Mouse (Mus musculus): Measurements from ENCODE around the gene Isoc2b. TPM values are rescaled to one million over a fixed set of nuclear protein-coding genes. Genes with fewer than 3 reads are reported as not detected.
"Not testable (repeated sequence)": the region's sequence is repeated elsewhere in the genome, so short reads cannot be mapped to it uniquely, and the experiment has no call there.

The Isoc2b gene
- total RNA-seq, 2 experiments from 2014 or later = 2.4 TPM

DNA sequence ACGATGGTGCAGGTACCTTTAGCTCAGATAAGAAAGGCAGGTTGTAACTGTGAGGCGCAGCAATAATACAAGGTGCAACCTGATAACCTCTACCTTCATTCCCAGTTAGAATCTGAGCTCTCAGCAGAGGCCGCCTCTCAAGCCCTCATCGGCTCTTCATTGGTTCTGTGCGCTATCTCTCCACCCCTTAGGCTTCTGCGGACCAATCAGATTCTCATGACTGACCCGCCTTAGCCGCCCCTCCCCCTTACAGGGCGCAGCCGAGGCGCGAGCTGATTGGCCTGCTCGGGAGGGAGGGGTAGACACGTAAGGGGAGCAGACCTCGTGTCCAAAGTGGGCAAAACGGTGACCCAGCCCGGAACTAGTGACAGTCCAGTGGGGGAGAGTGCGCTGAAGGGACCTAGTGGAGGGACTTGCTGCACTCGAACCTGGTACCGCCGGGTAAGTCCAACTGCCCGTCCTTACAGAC is 6.7 kb upstream of the Isoc2b start, which contains the start of gene Isoc2a:
Gene Isoc2a, plus strand, starts transcription at position 401 of the 469 bp plus-strand sequence.
- intact Hi-C loops (cut with DNase I; ENCODE audit: low total_unique reads) = no loop called here

DNA sequence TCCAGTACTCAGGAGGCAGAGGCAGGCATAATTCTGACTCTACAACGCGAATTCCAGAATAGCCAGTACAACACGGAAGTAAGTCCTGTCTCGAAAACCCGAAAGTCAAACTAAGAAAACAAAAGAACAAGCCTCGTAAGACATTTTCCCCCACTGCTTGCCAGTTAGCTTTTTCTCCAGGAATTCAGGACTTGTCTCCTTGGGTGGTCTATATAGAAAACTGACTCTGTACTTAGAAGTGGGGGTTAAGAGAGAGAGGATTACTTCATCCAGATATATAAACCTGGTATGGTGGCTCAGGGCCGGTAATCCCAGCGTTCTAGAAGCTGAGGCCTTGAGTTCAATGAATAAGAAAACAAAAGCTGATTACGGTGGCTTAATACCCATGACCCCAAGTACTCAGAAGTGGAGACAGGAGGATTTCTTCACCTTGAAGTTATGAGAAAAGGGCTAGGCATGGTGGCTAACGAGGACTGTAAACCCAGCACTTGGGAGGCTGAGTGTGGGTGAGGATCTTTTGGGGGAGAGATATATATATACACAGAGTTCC is 3.4 kb downstream of the Isoc2b start:
- no peak for DNase-seq
- intact Hi-C loops (cut with DNase I; ENCODE audit: low total_unique reads) = no loop called here

More for the DNA sequence above, 6.7 kb upstream of the Isoc2b start, which contains the start of gene Isoc2a:
- DNase-seq = peak; percentile 89

DNA sequence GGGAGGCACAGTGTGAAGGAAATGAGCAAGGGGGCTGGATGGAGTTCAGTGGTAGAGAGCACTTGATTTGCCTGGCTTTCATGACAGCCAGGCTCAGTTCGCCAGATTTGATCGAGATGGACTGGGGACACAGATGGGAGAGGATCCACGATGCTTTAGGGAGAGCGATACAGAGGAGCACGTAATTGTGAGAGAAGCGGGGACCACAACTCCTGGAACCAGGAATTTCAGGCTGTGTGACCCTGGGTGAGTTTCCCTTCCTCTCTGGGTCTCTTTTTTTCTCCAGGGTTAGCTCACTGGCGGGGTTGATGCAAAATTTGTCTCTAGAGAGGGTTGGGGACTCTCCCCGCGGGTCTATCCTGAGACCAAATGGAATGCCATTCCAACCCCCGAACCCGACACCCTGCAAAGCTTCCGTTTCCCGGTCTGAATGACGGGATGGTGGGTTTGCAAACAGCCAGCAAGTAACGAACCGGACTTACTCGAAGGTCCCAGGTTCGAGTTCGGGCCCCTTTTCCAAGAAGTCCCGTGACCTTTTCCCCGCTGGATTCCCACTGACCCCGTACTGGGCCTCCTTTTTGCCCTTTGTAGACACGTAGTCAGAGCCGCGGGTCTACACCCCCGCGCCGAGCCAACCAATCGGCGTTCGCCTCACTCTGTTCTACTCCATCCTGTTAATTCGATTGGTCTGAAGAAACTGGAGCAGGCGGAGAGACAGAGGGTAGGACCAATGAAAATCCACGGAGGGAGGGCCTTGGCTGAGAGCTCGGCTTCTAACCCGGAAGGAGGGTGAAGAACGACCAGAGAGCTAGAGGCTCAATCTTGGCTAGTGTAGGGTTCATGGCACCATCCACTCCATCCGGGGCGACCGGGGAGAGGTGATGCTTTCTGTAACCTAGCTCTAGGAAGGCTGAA is 4.2 kb downstream of the Isoc2b start:
- intact Hi-C loops (cut with DNase I; ENCODE audit: low total_unique reads) = no loop called here
- peak; percentile 94 for DNase-seq

DNA sequence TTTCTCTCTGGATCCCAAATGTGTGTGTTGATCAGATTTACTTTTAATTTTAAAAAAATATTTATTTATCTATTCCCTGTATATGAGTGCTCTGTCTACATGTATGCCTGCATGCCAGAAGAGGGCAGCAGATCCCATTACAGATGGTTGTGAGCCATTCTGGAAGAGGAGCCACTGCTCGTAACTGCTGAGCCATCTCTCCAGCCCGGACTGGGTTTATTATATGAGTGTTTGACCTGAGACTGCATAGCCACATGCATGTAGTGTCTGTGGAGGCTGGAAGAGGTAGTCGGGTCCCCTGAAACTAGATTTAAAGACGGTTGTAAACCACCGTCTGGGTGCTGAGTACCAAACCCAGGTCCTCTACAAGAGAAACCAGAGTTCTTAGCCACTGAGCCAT is 5.0 kb downstream of the Isoc2b start:
- intact Hi-C loops (cut with DNase I; ENCODE audit: low total_unique reads) = no loop called here
- DNase-seq = peak; percentile 32

DNA sequence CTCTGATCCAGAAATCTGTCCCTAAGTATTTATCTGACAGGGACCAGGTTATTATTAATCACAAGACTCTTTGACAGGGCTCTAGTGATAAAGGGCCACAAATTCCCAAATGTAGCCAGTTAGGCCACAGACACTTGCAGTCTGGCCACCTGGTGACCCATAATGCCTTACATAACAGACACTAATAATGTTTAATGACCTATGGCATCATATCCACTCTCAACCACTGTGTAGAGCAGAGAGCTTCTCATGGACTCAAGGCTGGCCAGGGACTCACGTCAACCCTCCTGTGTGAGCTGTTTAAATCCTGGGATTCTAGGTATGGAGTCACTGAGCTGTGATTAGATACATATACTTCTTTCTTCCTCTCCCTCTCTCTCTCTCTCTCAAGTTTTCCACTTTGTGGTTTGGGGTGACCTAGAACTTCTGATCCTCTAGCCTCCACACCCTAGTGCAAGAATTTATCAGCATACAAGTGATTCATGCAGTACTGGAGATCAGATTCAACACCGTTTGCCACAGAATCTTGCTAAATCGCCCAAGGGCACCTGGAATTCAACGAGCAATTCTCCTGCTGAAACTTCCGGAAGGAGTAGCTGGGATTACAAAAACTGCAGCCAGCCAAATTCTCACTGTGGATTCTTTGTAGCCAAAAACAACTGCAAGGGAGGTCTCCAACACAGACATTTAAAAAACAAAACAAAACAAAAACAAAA is 5.8 kb downstream of the Isoc2b start:
- DNase-seq = no peak
- intact Hi-C loops (cut with DNase I; ENCODE audit: low total_unique reads) = no loop called here

DNA sequence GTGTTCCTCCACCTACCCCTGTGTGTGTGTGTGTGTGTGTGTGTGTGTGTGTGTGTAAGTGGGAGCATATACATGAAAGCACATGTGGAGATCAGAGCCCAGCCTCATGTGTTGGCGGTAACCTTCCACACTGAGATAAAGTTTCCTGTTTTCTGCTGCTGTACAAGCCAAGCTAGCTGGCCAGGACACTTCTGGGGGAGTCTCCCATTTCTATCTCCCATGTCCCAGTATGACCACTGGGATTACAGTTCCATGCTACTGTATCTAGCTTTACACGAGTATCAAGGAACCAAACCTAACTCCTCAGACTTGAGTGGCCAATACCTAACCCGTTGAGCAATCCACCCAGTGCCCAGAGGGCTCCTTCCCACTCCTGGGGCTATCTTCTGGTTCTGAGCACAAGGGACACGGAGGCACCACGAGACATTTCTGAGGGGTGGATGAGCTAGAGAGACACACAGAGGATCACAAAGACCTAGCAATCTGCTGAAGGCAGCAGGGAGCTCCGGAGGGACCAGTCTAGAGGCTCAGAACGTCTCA is 6.4 kb downstream of the Isoc2b start:
- intact Hi-C loops (cut with DNase I; ENCODE audit: low total_unique reads) = no loop called here
- DNase-seq = no peak

DNA sequence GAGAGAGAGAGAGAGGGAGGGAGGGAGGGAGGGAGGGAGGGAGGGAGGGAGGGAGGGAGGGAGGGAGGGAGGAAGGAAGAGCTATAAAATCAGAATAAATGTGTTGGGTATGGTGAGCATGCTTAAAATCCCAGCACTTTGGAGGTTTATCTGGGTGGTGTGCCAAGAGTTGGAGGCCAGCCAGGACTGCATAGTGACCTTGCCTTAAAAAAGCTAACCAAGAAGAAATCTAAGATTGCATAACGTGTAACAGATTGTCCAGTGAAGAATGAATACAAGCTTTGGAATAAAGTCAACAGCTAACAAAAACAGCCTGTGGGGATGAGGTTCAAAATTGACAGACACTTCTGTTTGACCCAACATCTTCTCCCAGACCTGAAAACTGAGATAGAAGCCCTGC is 7.0 kb downstream of the Isoc2b start:
- peak; percentile 65 for DNase-seq
- intact Hi-C loops (cut with DNase I; ENCODE audit: low total_unique reads) = no loop called here

DNA sequence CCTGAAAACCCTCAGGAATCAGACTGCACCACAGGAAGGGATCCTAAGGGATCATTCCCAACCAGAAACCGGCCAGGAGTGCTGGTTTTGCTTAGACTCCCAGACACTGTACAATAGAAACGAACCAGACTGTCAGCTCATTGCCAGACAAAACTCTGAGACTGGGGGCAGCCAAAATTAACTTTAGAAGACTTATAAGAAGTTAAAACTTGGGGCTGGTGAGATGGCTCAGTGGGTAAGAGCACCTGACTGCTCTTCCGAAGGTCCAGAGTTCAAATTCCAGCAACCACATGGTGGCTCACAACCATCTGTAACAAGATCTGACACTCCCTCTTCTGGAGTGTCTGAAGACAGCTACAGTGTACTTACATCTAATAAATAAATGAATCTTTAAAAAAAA is 9.1 kb downstream of the Isoc2b start:
- intact Hi-C loops (cut with DNase I; ENCODE audit: low total_unique reads); DNase-seq: not testable (repeated sequence)

DNA sequence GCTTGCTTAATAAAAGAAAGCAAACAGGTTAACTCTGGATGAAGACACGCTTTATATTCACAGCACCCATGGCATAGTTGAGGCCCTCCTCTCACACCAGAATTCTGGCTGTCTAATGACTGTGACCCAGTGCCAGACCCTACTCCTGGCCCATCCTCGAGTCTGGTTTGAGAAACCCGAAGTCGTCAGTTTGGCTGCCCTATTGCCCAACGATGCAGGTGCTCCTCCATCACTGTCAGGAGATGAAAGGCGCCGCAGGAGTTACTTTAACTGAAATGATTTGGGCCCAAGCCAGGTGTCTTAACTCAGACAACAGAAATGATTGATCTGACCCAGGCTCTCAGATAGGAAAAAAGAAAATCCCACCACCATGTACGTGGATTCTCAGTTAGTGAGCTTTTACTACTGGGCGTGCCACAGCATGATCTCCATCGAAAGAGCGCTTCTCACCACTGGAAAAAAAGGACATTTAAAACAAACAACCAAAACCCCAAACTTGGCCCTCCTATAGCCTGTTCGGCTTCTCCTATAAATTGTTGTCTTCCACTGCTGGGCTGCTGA is 10.6 kb downstream of the Isoc2b start:
- no peak for DNase-seq
- intact Hi-C loops (cut with DNase I; ENCODE audit: low total_unique reads) = no loop called here

DNA sequence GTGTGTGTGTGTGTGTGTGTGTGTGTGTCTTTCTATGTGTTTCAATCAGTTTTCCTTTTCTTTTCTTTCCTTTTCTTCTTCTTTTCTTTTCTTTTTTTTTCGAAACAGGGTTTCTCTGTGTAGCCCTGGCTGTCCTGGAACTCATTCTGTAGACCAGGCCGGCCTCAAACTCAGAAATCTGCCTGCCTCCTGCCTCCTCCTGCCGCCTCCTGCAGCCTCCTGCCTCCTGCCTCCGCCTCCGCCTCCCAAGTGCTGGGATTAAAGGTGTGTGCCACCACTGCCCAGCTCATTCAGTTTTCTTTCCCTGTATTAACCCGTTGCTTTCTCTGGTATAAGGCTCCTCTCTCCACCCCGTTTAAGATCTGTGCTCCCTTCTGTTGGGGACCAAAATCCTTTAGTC is 12.7 kb downstream of the Isoc2b start:
- intact Hi-C loops (cut with DNase I; ENCODE audit: low total_unique reads) = no loop called here
- DNase-seq = no peak

DNA sequence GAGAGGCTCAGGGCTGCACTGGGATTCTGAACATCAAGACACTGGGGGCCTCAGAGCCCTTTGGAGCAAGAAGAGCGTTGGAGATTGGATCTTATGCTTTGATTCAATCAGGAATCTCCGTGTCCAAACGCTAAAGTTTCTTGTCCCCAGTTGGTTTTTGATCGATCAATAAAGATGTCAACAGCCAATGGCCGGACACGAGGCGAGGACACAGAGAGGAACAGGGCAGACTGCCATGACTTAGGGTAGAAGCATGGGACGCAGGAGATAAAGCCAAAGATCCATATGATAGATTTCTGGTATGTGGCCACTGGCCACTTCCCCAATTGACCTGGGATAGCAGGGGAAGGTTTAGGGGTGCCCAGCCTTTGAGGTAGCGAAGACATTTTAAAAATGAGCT is 13.6 kb downstream of the Isoc2b start:
- intact Hi-C loops (cut with DNase I; ENCODE audit: low total_unique reads) = no loop called here
- DNase-seq = no peak

DNA sequence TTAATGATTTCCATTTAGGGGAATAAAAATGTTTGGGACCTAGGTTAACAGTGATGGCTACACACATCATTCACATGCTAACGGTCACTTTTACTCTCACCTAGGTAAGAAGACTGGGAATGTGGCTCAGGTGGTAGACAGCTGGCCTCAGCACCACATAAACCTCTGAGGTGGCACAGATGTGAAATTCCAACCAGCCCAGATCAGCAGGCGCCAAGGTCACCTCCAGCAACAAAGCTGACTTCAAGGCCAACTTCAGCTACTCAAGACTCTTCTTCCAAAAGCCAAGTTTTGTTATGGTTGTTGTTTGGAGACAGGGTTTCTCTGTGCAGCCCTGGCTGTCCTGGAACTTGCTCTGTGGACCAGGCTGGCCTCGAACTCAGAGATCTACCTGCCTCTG is 16.4 kb downstream of the Isoc2b start:
- intact Hi-C loops (cut with DNase I; ENCODE audit: low total_unique reads) = no loop called here
- no peak for DNase-seq

DNA sequence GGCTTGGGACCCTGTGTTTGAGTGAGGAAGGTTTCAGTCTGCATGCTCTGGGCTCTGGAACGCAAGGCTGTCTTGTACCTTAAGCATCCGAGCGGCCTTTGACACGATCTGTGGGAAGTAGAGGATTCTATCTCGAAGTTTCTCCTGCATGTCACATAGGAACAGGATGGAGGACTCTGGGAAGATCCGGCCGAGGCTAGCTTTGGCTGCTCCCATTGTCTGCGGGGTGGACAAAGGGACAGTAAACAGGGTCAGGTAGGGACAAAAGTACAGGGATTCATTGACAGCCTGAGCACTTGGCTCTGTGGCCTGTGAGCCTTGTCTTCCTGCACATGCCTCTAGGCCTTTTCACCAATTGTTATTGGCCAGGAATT is 18.8 kb downstream of the Isoc2b start:
- intact Hi-C loops (cut with DNase I; ENCODE audit: low total_unique reads) = no loop called here
- DNase-seq = no peak

DNA sequence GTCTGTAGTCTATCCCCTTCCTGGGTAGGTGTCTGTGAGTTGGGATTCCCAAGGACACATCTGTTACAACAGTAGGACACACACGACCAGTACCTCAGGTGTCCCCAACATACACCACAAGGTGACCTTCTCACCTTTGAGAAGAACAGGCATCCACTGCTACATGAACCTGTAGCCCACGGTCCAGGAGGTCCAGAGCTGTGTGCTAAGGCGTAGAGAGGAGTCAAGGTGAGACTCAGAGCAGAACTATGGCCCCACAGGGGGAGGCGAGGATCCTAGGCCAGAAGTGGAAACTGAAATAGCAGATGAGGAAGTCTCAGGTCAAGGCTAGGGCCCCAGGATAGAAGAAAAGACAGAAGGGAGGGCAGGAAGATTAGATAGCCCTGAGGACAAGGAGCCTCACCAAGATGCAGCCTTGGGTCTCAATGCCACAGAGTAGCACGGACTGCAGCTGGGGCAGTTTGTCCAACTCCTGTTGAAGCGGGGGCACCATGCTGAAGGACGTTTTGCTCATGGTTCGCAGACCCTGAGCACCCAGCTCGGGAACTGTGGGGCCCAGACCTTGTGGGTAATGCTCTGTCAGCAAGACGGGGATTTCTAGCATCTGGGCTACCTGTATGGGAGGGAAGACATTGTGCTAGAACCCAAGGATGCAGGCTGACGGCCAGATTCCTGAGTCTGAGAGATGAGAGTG is 19.3 kb downstream of the Isoc2b start:
- no peak for DNase-seq
- intact Hi-C loops (cut with DNase I; ENCODE audit: low total_unique reads) = no loop called here

DNA sequence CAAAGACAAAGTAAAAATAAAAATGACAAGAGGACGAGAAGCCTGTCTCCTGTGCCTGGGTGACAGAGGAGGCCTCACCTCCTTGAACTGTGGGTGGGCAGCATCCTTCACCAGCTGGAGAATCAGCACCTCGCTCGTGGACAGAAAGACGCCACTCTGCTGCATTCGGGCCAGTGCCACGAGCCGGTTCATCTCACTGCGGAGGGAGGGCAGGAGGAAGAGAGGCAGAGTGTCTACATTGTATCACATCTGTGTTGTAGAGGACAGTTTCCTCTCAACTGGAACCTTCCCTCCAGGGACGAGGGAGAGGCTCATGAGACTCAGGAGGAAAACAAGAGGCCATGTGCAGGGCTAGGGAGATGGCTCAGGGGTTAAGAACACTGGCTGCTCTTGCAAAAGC is 20.7 kb downstream of the Isoc2b start:
- intact Hi-C loops (cut with DNase I; ENCODE audit: low total_unique reads) = no loop called here

DNA sequence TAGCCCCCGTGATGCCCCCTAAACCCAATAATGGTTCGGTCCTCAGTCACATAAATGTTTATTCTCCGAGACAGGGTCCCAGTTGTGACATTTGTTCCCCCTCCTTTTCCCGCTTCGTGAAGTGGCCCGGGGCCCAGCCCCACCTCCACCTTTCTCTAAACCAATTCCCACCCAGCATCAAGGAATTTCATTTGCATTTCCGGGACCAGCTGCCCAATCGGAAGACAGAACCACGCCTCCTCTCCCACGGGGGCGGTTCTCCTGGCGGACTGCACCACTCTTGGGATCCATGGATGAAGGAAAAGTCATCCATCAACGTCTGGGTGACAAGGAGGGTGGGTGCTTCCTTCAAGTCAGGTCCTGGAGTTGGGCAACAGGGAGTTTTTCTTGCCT is 25.1 kb downstream of the Isoc2b start:
- DNase-seq = peak; percentile 30
- intact Hi-C loops (cut with DNase I; ENCODE audit: low total_unique reads) = no loop called here

More for the DNA sequence above, 20.7 kb downstream of the Isoc2b start:
- no peak for DNase-seq

DNA sequence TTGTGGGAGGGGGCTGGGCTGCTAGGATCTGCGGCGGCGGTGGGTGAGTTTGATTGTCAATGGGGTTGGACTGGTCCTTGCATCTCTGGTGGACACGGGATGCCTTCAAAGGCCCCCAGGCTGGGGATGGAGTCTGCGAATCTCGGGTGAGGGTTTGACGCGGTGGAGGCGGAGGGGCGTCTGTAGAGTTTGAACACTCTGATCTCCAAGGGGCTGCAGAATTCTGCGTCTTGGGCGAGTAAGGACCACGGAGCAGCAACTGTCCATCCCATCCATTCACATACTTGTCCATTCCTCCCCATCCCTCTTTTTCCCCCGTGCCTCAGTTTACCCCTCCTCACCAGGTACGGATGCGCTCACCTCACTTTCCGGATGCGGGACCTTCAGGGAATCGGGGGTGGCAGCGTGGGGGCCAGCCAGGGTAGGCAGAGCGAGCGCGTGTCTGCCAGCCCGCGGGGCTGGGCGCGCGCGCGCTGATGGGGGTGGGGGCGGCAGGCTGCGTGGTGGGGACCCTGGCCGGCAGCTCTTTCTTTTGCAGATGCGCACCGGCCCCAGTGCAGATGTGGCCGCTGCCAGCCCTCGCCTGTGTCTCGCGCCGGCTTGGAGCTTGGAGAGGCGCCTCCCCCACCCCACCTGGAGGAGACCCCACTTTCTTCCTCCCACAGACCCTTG is 25.7 kb downstream of the Isoc2b start, which contains the start of gene Shisa7:
Gene Shisa7, minus strand, starts transcription at position 452 of the 672 bp plus-strand sequence.
- no peak for DNase-seq
- intact Hi-C loops (cut with DNase I; ENCODE audit: low total_unique reads) = no loop called here

DNA sequence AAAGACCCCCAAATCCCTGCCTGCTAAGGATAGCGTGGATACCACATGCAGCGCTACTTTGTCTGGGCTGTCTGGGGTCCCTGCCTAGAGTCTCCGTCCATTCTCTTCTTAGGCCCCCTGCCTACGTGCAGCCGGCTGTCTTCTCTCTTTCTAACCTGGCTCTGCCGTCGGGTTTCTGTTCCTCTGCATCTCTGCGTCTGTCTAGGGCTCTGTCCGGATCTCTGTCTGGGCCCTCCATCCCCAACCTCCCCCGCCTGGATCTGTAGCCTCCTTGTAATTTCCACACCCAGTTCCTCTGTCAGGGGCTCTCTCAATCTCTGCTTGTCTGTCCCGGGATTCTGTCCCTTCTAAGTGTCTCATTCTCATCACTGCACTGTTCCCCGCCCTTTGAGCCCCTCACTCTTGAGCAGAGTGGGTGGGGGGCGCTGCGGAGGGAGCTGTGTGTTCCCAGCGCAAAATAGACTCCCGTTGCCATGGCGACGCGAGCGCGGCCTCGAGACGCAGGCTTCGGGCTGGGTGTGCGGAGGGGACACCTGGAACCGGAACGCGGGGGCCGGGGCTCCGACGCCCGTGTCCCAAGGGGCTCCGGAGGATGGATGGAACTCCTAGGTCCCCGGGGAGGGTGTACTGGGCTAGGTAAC is 26.3 kb downstream of the Isoc2b start:
- intact Hi-C loops (cut with DNase I; ENCODE audit: low total_unique reads) = no loop called here
- DNase-seq = no peak

Data from gastrocnemius, postnatal 14 days (tissue).